Mouse (Mus musculus): ENCODE measurements around the gene Cdh3.

DNA sequence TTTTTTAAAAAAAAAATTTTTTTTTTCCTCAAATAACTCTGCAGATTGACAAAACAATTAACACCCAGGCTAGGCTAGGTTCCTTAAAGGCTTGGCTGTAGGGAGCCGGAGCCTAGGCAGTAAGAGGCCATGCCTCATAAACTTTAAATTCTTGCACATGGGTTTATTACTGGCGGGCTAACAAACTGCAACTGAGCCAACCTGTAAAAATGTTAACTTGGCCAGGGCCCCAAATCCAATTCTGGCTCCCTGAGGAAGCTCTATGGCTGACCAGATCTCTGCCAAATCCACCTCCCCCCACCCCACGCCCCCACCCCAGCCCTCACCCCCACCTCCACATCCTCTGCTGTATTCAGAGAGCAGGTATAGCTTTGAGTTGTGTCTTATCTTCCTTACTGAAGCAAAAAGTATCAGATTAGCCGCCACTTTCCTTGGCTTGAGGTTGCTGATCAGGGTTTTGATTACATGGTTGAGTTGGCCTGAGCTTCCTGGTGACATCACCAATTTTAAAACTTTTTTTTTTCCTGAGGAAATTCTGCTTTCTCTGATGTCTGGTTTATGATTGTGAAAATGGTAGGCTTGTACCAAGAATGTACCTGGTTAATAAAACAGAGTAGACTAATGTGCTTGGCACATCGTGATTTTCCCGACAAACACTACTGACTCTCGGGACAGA, 1.9 kb downstream of the Cdh3 start:
- no peak for TF ChIP-seq CTCF (IDR thresholded peaks at IDR 0.05; ENCODE audit: insufficient read depth, low read depth, low read length)
- TF ChIP-seq POLR2A (IDR thresholded peaks at IDR 0.05; ENCODE audit: insufficient read depth, low read depth, low read length), result no peak

Data from olfactory bulb, adult 2 months (tissue).